Mouse (Mus musculus): ENCODE results near the gene Polr2i.

DNA sequence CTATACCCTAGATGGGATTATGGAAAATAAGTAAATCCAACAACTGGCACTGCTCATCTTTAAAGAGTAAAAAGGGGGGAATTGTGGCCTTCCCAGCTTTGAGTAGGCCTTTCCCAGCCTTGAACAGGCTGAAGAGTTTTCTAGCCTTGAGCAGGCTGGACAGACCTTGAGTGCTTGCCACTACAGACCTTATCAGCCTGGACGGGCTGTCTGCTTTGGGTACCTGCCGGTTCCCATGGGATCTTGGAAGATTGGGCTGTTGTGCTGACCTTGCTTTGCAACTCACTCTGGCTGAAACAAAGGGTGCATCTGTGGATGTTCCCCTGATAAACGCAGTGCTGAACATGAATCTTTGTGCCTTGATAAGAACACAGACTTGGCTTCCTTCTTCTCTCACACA, 17.9 kb upstream of the Polr2i start:
- TF ChIP-seq CTCF (IDR thresholded peaks at IDR 0.05; ENCODE audit: low read depth) (no peak), EP300 (IDR thresholded peaks at IDR 0.05; ENCODE audit: low read depth) (no peak)

All from heart, postnatal 0 days (tissue).